Mouse (Mus musculus) adrenal gland, adult 18-20 months (tissue): ENCODE measurements around the gene Fchsd2. TPM values are rescaled to one million over a fixed set of nuclear protein-coding genes. Genes with fewer than 3 reads are reported as not detected.

Experiments used
- DNase-seq, 2 experiments: peaks; one replicate each; pipeline ENCODE4 v3.0.0; 2021 to 2022; ENCODE audit warnings: low spot score in 2 of 2
- total RNA-seq, 2 experiments: library from RNA; stranded (reverse); gene quantifications; 1 replicate in 1 of 2; 2 replicates in 1 of 2; pipeline ENCODE4 v1.2.3; 2021

Fchsd2 gene
- total RNA-seq, 2 experiments from 2014 or later = 15.9 to 18.8 TPM

GRCm38 (mm10) chr7:101282721-101283120 is 190.1 kb downstream of the Fchsd2 start:
- no peak for DNase-seq

GRCm38 (mm10) chr7:101284504-101284903 is 191.8 kb downstream of the Fchsd2 start:
- no peak for DNase-seq

DNA sequence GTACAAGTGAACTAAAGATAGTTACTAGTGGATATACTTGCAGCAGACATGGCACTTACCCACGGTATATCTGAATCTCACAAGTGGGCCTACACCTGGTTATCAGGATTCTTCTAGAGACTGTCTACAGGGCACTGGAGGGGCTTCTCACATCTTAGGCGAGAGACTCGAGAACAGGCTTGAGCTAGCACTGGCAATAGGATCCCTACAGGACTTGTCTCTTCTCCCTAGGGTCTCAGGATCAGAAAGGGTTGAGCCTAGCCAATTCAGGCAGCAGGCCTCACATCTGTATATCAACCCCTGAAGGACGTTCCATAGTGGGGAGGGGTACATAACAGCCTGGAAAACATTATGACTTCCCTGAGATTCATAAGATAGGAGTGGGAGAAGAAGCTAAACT is 194.2 kb downstream of the Fchsd2 start:
- DNase-seq = no peak

DNA sequence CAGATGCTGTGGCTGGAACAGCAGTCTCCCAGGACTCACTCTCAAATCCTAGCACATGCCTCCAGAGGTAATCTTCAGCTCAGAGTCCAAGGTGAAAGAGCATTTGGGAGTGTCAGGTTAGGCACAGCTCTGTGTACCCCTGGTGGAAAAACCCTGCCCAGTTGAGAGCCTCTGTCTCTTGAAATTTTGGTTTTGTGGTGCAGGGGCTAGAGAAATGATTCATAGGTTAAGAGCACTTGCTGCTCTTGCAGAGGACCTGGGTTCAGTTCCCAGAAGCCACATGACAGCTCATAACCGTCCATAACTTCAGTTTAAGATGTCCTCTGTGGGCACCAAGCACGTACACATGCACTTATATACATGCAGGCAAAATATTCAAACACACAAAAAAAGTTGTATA is 195.2 kb downstream of the Fchsd2 start:
- no peak for DNase-seq

DNA sequence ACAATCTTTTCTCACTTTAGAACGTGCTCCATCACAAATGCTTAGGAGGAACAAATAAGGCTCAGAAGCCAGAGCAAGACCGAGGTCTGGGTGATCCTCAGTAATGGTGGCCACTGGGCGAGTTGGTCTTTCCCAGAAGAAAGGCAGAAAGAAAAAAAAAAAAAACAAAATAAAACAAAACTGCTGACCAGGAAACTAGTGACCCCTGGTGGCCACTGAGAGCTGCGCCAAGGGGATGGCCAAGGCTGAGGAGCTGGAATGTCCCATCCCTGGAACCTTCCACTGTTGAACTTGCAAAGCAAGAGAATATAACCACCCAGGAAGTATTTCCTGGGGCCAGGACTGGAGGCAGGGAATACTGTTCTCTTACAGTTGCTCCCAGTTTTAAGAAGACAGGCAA is 195.8 kb downstream of the Fchsd2 start:
- peak; percentile 42 to 56 for DNase-seq

DNA sequence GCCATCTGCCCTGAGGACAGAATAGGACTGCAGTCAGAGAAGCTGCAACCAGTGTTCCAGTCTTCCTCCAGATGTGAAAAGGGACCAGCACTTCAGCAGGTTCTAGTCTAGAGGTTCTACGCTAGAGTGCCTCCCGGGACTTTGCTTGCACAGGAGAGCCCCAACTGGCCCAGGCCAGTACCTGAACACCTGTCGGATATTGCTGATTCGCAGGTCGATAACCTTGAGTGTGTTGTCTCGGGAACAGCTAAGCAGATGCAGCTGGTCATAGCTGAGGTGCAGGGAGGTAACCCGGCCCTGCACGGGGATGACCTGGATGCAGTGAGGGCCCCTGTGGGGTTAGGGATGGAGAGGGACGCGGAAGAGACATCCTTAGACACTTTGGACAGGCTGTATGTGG is 197.7 kb downstream of the Fchsd2 start:
- DNase-seq = no peak

DNA sequence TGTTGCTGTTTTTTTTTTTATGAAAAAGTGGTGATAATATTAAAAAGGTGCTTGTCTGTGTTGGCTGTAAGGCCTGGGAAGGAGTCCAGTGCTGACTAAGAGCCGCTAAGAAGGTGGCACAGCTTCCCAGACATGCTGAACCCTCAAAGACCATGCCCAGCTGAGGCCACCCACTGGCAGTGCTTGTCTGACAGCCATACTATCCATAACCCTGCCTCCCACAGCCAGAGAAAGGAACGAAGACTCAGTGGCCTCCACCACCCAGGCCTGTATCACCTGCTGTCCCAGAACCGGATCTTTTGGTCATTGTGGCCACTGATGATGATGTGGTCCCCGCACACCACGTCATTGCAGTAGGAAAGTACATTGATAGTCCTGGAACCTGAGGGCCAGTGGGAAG is 198.5 kb downstream of the Fchsd2 start:
- no peak for DNase-seq

GRCm38 (mm10) chr7:101291641-101292040 is 199.0 kb downstream of the Fchsd2 start:
- no peak for DNase-seq

- no peak for DNase-seq
These were observed 199.4 kb downstream of the Fchsd2 start for GRCm38 (mm10) chr7:101292086-101292485.

DNA sequence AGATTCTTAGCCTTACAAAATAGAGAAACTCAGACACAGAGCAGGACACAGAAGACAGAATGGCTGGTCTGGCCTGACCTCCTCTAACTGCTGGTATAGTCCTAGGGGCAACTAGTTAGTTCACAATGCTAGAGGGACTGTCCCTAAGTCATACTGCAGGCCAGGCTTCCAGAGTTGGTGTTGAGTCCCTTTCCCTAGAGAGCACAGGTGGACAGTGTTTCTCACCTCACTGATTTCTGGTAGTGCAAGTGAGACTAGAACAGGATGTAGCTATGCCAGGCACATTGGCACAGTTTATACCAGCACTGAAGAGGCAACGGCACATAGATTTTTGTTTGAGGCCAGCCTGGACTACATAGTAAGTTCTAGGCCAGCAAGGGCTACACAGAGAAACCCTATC is 200.0 kb downstream of the Fchsd2 start:
- DNase-seq = peak in 1 of 2 experiments; percentile 12

GRCm38 (mm10) chr7:101293138-101293537 is 200.5 kb downstream of the Fchsd2 start:
- no peak for DNase-seq

GRCm38 (mm10) chr7:101293611-101294010 is 200.9 kb downstream of the Fchsd2 start:
- DNase-seq = no peak

DNA sequence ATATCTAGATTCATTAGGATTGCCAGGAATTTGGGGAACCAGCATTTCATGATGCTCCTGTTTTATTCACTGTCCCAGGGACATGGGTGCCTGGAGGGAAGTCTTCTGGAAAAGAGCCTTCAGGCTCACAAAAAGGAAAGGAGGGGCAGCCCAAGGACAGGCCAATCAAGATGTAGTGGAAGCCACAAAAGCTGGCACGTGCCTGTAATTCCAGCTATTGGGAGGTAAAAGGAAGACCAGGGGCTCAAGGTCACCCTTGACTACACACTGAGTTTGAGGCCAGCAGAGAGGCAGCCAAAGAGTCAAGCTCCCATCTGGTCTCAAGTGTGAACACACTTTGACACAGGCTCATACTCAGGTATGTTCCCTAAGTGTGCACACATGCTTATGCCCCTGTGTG is 202.8 kb downstream of the Fchsd2 start:
- DNase-seq = no peak

- DNase-seq = peak; percentile 51 to 54
These were observed 203.8 kb downstream of the Fchsd2 start for GRCm38 (mm10) chr7:101296252-101297022.

- DNase-seq = no peak
These were observed 204.4 kb downstream of the Fchsd2 start for GRCm38 (mm10) chr7:101297023-101297405.

GRCm38 (mm10) chr7:101298375-101298774 is 205.7 kb downstream of the Fchsd2 start:
- DNase-seq = no peak

DNA sequence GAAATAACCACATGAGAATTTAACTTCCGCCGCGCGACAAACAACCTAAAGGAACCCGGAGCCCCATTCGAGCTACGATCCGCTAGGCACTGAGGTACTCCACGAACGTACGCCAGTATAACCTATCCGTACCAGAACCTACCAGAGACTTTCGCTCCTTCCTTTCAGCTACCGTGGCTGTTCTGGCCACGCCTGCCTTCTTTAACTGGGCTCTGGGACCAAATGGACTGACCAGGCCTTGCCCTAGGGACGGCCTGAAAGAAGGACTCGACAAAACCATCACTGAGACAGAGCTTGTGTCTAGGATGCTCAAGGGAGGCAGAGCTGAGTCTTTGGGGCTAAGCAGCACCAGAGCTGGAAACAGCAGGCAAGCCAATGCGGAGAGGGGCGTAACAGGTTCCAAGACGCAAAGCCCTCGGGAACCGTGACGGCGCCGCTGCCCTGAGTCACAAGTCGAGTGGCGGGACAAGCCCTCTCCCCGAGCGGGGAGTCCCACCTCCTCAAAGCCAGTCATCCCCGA is 208.8 kb downstream of the Fchsd2 start:
- no peak for DNase-seq

DNA sequence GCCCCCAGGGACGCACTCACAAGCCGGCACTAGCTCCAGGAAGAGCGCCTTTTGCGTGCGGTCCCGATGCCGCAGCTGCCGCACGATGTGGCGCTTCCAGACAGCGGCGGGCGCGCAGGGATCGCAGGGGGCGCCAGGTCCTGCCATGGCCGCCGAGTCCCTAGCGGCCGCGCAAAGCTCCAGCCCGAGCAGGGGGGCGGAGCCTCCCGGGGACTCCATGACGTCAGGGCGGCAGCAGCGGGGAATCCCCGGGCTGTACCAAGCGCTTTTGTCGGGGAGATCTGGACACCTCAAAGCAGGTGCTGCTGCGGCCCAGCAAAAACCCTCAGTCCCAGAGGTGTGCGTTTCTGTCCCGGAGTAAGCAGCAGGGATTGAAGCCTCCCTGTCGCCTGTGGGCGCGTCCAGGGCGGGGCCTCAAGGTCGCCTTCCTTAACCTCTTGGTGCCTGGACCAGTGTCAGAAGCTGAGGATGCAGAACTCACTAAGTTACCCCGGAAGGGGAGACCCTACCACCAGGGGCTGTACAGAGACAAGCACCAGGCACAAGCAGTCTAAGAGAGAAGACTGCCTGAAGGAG is 209.3 kb downstream of the Fchsd2 start, which contains the start of gene Atg16l2:
TSS of gene Atg16l2 (minus strand) at position 371 of the 576 bp plus-strand sequence.
- DNase-seq = peak; percentile 91 to 93

DNA sequence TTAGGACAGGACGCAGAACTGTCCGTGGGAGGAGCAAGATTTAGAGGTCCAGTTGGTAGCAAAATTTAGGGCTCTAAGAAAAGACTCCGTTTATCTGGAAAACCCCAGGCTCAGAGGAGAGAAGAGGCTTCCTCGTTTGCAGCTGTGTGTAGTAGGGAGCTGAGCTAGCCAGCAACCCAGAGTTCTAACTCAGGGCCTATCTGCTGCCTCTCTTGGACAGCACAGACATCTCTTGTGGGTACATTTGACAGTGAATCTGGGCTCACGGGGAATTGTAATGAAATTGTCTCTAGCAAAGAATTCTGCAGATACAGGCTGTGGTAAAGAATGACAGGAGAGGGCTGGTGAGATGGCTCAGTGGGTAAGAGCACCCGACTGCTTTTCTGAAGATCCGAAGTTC is 210.0 kb downstream of the Fchsd2 start:
- DNase-seq = no peak

- no peak for DNase-seq
These were observed 214.2 kb downstream of the Fchsd2 start for GRCm38 (mm10) chr7:101306841-101307240.

GRCm38 (mm10) chr7:101309985-101310326 is 217.3 kb downstream of the Fchsd2 start:
- DNase-seq = no peak

- DNase-seq = peak; percentile 94 to 96
These were observed 217.8 kb downstream of the Fchsd2 start for GRCm38 (mm10) chr7:101310327-101311028.
